Mouse (Mus musculus) left cerebral cortex, adult 11 months (tissue): Measurements from ENCODE around the gene Myo3b.
A peak's percentile ranks its signal among the peaks of the same experiment; 100 is the strongest.
"Not testable (repeated sequence)": the region's sequence is repeated elsewhere in the genome, so short reads cannot be mapped to it uniquely, and the experiment has no call there.

Experiments used
- DNase-seq: peaks from one replicate; pipeline ENCODE4 v3.0.0; 2022; ENCODE audit warnings: low spot score

Gene Myo3b

DNA sequence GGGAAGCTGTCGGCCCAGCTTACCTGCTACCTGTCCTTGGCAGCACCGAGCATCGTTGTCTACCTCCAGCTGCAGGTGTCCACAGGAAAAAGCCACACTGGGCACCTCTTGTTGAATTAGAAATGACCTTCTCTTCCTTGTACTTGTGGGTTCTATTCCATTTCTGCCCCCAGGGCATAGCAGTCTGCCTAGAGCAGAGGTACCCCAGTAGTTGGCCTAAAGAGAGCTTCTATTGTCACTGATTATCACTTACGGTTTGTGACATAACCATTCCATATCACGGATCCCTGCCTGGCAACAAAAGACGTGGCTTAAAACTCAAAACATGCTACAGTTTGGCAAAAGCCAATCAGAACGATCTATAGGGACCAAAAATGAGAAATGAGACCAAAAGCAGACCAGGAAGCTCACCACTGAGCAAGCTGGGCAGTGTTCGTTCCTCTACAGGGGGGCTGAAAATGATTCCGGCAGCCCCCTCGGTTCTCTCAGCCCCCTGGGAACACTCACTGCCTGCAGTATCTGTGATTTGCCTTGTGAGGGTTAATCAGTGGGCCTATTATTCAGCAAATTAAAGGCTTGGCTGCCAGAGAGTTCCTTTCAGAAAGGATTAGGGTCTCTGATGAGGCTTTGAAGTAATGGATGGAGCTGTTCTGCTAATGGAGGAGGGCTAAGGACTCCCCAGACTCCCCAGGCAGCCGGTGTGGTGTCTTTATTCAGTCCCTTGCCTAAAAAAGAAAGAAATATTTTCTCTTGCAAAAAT is 163.1 kb downstream of the Myo3b start:
- no peak for DNase-seq

DNA sequence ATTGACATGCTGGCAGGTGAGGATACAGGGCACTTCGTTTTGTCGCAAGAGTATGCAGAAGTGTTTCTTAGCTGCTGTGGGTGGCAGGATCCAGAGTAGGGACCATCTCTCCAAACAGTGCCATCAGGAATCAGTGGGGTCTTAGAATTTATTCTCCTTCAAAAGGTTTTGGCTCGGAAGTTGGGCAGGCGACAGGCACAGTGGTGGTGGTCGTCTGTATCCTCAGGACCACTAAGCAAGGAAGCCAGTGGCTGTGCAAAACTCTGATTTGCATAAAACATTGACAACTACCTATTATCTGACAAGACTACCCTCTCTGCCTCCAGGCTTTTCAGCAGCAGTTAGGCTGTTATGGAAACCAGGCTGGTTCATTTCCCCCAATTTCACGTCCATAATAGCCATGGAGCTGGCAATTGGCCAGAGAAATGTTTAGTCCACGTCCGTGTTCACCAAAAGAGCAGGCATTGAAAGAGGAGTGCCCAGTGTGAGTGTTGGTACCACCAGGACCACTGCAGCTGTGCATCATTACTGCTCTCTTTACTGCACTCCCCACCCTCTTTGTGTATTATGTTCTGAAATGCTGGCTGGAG is 163.7 kb downstream of the Myo3b start:
- DNase-seq: no peak

DNA sequence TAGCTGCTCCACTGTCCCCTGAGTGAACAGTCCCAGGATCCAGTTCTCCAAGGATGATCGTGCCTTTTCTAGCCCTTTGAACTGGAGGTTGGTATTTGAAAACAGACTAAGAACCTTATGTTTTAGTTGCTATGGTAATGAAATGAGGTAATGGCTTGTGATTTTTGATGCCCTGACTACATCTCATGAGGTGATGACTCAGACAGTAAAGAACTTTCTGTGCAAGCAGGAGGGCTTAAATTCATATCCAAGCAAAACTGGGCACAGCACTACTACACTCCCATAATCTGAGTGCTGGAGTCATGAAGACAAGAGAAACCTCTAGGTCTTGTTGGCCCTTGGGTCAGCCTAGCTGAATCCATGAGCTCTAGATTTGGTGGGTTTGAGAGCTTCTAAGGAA is 169.5 kb downstream of the Myo3b start:
- DNase-seq: no peak

DNA sequence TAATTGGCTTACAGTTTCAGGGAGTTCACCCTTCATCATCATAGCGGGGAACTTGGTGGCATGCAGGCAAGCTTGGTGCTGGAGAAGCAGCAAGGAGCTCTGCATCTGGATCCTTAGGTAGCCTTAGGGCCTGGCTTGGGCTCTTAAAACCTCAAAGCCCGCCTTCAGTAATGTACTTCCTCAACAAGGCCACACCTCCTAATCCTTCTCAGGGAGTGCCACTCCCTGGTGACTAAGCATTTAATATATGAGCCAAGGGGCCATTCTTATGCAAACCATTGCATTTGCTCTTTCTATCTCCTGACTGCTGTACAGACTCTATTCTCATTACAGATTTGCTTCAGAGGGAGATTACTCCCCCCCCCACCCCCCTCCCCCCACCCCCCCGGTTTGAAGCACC is 170.9 kb downstream of the Myo3b start:
- no peak for DNase-seq

DNA sequence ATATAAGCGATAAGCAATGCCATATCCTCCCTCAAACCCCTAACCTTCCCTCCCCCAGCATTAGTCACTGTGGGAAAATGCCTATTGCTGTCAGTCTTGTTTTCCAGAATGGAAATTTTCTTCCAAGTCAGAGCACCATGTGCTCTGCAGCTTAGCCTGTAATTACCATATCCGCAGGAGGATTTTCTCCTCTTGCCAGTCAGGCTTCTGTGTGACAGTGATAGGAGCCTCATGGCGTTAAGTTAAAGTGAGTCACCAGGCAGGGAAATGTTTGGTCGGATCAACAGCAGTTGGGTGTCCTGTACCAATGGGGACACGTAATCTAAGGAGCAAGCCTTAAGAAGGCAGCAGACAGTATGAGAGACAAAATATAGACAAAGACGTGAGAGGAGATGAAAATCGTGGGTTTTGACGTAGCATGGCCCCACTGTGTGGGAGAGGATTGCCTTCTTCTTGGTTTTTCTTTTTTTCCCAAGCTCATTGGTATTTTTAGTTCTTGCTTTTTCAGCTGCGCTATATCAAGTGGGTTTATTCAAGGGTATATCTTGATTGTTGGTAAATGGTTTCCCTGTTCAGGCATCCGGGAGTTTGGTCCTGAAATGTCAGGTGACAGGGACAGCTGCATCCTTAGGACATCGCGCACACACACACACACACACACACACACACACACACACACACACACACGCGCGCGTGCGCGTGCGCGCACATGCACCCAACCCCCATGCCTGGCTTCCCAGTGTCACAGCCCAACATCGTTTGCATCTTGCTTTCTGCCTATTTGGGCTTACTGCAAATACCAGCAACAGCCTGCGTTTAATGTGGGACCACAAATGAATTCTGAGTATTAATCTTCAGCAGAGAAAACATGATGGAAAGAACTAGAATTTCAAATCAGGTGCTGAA is 171.8 kb downstream of the Myo3b start:
- peak; percentile 65 for DNase-seq

DNA sequence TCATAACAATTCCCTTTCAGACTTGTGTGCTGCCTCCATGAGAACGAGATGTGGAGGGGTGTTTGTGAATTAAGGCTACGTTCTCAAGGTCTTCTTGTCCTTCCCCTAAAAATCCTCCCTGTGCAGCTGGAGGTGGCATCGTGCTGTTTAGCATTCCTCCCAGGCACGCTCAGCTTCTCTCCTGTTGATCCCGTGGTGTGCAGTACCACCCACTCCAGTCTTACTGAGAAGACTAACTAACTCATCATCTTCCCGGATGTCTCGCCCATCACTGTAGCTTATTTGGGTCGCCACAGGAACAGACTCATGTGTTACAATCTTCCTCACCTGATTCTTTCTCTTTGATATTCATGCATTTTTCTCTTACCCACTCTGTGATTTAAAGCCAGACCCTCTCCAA is 175.5 kb downstream of the Myo3b start:
- peak; percentile 30 for DNase-seq

DNA sequence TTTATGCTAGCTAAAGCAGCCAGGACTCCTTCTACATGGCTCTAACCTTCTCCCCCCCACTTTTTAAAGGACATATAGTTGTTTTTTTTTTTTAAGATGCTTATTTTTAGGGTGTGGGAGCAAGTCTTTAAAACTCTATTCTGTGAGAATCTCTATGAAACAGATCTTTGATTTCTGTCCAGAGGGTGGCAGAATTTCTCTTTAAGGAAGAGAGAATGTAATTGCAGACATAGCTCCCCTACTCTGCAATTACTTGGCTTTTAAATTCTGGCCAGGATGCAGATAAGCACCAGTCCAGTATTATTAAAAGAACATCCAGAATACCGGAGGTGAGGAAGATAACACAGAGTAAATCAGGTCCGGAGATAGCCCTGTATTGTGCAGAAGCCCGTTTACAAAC is 178.9 kb downstream of the Myo3b start:
- no peak for DNase-seq

DNA sequence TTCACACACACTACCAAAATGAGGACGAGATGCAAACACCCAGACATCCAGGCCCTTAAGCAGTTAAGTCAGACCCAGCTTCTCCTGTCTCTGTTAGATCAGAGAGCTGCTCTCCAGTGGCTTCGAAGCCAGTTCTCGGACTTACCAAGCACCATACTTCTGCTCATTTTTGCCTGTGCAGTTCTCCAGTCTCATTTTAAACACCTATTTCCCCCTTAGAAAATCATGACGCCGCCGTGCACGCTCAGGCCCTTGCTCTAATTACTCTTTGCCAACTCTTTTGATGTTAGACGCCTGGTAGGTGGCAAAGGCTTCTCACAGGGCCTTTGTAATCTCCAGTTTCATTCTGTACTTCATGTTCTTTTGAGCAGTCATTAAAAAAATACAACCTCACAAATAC is 179.5 kb downstream of the Myo3b start:
- DNase-seq: no peak

DNA sequence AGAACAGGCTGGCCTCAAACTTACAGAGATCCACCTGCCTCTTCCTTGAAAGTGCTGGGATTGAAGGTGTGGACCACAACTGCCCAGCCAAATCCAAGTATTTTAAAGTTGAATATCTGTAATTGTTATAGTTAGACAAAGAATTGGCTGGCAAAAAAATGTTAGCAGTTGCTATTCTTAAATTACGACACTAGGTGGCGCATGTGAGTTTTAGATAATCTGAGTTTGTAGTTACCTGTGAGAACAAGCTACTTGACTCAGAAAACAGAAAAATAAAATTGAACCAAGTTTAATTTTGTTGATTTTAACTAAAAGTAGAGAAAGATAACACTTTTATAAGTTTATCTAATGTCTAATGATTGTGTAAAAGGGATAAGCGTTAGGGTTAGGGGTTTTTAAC is 187.8 kb downstream of the Myo3b start:
- DNase-seq: no peak

DNA sequence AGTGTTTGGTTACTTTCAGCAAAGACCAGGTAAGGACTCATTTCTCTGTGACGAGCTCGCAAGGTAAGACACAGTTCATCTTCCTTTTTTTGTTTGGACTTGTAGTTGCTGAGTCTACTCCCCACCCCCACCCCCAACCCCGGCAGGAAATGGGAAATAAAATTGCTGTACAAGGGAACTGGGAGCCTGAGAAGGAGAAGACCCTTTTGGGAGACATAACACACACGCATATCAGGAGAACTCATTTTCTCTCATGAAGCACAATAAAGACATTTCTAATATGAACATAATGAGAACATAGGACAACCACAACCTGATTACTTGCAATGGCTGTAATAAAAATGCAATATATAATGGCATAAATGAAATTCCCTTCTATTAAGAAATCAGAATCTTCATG is 195.5 kb downstream of the Myo3b start:
- DNase-seq: not testable (repeated sequence)

DNA sequence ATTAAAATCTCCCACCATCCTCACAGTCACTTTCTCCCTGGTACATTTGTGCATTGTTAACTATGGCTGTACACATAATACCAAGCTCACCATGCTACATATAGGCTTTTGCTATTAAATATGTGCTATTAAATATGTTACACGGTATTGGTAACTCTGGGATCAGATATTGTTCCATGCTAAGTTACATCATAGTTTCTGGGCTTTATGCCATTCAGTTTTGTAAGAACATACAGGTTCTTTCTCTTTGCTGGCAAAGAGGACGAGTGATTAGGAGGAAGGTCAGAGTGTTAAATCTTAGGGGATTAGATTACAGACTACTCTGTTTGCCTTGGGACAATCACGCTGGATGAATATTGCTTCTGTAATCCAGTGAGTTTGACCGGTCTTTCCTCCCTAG is 207.1 kb downstream of the Myo3b start:
- no peak for DNase-seq

DNA sequence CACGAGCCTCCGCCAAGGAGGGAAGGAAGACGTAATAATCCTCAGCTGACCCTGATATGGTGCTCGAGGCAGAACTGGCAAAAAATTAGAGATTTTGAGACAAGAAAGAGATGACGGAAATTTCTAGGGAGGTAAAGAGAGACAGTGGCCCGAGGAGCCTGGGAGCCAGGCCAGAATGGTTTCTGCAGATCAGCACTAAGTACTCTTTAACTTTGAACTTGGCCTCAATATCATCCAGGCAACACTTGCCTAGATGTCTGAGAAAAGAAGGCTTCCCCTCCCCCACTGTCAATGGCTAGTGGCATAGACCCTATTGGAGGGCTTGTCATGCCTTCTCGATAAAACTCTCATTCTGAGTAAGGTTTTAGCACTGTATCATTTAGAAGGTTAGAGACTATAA is 209.7 kb downstream of the Myo3b start:
- DNase-seq: no peak

DNA sequence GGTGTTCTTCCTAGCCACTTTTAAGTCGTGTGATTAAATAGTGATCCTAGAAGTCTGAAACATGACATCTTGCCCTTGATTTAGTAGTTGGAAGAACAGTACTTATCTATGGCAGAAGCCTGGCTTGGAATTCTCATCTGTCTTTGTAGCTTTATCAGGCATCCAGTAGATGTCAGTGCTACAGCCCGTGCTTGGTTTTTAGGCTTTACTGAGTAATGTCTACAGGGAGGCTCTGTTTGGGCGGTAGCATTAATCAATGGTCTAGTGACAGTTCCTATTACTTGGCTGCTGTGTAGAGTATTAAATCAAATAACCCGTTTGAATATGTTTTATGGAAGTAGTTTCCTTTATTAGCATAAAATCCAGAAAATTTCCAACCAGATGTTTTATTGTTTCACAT is 210.9 kb downstream of the Myo3b start:
- no peak for DNase-seq

DNA sequence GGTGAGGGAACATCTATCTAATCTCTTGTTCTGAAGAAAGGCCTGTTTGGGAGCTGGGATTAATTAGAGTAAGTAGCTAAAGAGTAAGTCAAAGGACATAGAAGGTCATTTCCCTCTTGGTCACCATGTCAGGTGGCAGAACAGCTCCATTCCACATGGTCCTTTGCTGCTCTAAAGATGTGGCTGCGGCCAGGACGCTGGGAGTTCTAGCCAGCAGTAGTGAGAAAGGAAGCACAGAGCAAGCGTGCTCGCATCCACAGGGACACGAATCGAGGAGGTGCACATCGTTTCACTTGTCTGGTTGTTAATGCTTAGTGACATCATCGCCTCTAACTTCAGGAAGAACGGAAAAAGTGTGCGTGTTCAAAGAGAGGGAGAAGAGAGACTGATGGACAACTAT is 212.3 kb downstream of the Myo3b start:
- no peak for DNase-seq

DNA sequence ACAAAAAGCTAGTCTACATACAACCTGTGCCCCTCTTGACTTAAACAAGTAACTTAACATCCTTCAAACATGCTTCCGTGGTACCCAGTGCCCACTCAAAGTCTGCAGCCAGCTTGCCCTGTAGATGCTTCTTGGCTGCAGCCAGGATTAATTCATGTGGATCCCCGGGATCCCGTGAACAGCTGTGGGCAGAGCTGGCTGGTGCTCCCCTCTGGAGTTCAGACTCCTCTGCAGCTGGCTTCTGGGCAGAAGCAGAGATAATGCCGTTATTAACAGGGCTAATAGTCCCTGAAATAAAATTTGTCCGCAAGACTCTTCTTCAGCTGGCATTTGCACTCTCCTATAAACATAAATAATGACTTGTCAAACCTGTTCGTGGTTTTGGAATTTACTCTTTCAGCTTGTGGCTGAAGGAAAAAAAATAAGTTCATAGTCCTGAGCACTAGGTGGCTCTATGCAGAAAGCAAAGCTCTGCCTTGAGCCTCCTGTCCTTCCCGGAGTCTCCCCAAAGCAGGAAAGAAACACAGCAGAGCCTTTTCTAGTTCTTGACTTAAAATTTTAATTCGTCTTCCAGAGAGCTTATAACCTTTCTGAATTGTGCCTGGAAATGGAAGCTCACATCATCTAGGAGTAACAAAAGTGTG is 220.6 kb downstream of the Myo3b start:
- DNase-seq: no peak

DNA sequence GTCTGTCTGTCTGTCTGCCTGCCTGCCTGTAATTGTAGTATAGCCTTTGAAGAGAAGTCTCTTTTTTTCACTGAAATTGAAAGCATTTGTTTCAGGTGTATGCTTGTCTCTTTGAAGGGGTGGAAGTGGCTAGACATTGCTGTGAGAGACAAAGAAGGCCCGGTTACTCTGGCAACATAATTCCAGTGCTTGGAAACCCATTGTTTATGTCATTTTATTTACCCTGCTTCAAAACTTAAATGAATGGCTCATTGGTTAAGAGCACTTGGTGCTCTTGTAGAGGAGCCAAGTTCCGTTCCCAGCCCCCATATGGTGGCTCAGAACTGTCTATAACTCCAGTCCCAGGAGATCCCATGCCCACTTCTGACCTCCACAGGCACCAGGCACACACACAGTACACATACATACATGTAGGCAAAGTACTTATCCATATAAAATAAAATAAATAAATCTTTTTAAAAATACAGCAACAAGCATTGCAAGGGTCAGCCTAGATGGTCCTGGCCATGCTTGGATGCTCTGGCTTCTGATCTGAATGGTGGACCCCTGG is 221.8 kb downstream of the Myo3b start:
- DNase-seq: no peak

DNA sequence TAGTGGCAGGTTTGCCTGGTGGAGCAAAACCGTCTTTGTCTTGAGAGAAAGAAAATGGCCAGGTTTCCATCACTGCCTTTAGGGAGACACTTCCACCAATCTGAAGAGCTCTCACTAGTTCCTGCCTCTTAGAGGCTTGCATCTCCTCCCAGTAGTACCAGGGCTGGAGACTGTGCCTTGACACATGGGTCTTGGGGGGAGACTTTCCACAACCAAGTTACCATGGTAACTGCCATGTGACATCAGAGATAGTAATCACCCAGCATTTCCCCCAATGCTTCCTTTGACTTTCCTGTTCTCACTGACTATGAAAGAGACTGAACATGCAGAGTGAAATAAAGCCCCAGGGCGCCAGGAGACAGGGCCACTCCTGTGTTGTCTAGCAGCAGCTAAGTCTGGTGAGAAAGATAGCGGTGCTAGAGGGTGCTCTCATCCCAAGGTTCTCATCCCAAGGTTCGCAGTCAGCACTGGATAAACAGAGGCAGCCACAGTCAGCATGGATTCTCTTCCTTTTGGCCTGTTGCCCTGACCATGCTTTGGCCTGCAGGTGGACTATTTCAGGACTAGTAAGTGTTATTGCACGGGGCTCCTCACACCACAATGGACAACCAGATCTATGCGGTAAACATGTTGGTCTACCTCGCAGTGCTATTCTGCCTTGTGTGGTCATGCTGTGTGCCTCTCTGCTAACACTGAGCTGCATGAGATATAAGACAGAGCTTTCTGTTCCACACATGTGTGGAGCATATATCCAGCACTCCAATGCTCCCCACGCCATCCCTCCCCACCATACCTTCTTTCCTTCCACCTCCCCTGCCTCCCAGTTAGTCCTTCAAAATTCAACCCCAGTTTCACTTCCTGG is 223.0 kb downstream of the Myo3b start:
- no peak for DNase-seq

DNA sequence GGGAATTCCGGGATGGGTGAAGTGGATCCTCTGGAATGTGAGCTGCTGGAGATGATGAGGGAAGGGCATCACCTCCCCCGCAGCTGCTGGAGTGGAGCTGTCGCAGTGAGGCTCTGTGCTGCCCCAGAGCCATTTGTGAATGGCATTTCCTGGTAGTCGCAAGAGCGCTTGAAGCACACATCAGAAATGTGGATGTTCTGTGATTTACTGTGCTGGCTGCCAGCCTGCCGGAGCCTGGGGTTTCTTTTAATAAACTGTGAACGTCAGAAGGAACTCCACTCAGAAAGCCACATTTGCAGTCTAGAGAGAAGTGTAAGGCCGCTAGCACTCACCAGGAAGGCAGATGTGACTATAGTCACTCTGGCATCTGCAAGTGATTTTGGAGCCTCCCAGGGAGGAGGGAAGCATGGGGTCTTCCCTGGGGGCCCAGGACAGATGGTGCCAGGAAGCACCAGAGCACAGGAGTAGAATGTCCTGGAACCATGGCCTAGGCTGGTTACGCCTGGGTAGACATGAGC is 223.7 kb downstream of the Myo3b start:
- no peak for DNase-seq

DNA sequence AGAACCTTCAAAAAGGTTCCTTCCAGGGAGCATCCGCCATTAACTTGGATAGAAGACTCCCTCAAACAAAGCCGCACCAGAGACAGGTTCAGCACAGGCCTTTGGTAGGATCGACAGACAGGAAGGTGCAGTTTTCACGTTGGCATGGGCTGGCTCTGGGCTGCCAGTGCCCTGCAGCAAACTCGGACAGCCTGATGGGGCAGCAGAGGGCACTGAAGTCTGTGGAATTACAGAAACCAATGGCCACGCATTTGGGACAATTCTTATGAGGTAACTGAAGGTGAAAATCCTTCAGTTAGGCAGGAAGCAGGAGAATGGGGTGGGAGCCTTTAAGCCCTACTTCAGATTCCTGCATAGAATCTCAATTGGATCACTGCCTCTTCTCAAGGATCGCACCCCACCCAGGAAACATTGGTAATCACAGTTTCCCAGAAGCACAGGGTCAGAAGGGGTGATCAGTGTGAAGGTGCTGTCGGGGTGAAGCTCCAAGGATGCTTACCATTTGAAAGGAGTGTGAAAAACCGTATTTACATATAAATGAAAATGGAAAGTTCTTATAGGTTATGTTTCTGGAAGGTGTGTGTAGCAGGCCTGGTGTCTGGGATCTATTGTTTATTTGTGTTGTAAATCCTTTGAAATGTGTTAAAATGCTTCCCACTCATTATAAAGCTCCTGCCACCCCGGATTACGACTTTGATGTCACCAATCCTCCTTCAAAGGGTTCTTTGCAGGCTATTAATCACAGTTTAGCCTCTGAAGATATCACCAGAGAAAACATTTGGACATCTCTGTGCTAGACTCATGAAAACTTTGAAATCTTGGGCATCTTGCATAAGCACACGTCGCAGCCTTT is 239.7 kb downstream of the Myo3b start:
- no peak for DNase-seq

DNA sequence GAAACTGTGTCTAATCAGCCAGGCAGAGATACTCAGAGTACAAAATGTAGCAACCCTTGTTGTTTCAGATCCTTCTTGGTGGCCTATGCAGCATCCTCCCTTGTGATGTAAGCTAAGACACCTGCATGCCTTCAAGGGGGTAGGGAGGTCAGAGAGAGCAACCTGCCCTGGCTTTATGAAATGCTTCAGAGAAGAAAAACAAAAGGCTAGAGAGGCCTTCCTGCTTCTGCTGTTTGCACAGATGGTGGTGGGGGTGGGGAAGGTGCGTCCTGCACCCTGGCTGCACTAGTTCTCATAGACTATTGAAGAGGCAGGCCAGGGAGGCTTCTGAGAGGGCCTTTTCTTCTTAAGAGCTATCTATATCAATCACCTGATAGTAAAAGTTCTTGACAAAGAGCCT is 245.2 kb downstream of the Myo3b start:
- no peak for DNase-seq
